Mouse (Mus musculus): ENCODE measurements at regions not wholly inside any gene's neighbourhood (a gene's known extent, or its start where the extent isn't known, plus 50 kb on each side); places are given as distances from the start of the nearest gene placed in this dataset.

DNA sequence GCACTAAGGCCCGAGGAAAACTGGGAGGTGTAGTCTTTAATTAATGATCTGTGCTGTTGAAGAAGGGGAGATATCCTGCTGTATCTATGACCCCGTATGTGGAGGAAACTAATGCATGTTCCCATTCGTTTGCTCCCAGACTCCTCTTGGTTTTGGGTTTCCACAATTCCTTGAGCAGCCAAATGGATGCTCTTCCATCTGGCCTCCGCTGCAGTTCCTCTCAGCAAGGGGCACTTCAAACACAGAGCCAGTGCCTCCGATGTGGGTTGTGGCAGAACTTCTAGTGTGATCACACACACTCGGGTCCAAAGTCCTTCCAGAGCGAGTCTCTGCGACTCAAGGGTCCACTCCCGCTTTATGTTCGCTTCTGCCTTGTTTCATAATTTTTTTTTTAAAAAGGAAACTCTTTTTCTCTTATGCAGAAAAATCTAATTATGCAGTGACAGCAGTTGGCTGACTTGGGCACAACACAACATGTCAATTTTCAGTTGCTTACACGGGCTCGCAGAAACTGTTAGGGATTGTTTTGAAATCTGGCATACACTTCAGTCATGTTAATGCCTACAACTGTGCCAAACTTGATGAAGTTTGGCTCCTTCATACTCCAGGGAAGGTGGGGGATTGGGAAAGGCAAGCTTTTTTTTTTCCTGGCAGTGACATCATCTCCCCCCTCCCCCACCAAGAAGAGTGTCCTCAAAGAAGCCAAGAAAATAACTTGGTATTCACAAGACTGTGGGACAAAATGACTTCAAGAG is 163.2 kb downstream of the Gm11011 start:
- WGBS = 59% methylated on average over 12 of the region's 12 CpGs

GRCm38 (mm10) chr2:169412361-169412760 is 175.2 kb downstream of the Gm11011 start:
- 75% methylated on average over 6 of the region's 6 CpGs for WGBS
- no peak for TF ChIP-seq POLR2A (IDR thresholded peaks at IDR 0.05; ENCODE audit: low read depth, low read length)
- no peak for TF ChIP-seq CTCF (IDR thresholded peaks at IDR 0.05; ENCODE audit: extremely low read depth, insufficient read length, insufficient replicate concordance, low read depth, low read length)

More for the DNA sequence above, 163.2 kb downstream of the Gm11011 start:
- Histone ChIP-seq H3K27ac (ENCODE audit: insufficient read depth, low read depth, low read length) (no peak overlapping the region), H3K4me3 (ENCODE audit: low read depth, low read length) (no peak overlapping the region), H3K27me3 (ENCODE audit: control insufficient read depth, insufficient read depth, low read length) (no peaks in the 10 kb centered on the region), H3K36me3 (ENCODE audit: control insufficient read depth, insufficient read depth, low read length) (no peaks in the 10 kb centered on the region), H3K4me1 (ENCODE audit: control insufficient read depth, insufficient read depth, insufficient read length, low read length) (no peaks in the 10 kb centered on the region)
- no peak for TF ChIP-seq CTCF (IDR thresholded peaks at IDR 0.05; ENCODE audit: extremely low read depth, insufficient read length, insufficient replicate concordance, low read depth, low read length)
- TF ChIP-seq POLR2A (IDR thresholded peaks at IDR 0.05; ENCODE audit: low read depth, low read length) = no peak

DNA sequence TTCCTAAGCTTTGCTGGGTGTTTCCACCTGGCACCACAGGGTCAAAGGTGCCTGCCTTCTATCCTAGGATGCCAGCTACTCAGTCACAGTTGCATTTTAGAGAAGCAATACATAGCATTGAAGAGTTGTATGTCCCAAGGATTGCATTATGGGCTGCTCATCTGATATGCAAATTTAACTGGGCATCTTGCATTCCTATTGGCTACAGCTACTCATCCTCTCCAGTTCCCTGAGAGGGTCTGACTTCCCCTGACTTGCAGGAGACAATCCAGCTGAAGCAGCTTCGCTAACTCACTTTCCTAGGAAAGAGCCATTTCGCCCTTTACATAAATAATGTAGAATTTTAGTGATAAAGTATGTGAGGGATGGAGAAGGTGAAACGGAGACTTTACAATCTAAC is 177.5 kb downstream of the Gm11011 start:
- 64% methylated on average over 3 of the region's 3 CpGs for WGBS
- H3K27me3 ChIP-seq (ENCODE audit: control insufficient read depth, insufficient read depth, low read length) = no peaks in the 10 kb centered on the region
- no peaks in the 10 kb centered on the region for H3K4me1 ChIP-seq (ENCODE audit: control insufficient read depth, insufficient read depth, insufficient read length, low read length)
- TF ChIP-seq POLR2A (IDR thresholded peaks at IDR 0.05; ENCODE audit: low read depth, low read length) = no peak
- TF ChIP-seq CTCF (IDR thresholded peaks at IDR 0.05; ENCODE audit: extremely low read depth, insufficient read length, insufficient replicate concordance, low read depth, low read length) = no peak
- H3K4me3 ChIP-seq (ENCODE audit: low read depth, low read length) = no peak overlapping the region
- H3K36me3 ChIP-seq (ENCODE audit: control insufficient read depth, insufficient read depth, low read length) = no peaks in the 10 kb centered on the region
- H3K27ac ChIP-seq (ENCODE audit: insufficient read depth, low read depth, low read length) = no peak overlapping the region

More at GRCm38 (mm10) chr2:169412361-169412760, 175.2 kb downstream of the Gm11011 start:
- Histone ChIP-seq H3K27ac (ENCODE audit: insufficient read depth, low read depth, low read length) (no peak overlapping the region), H3K27me3 (ENCODE audit: control insufficient read depth, insufficient read depth, low read length) (no peaks in the 10 kb centered on the region), H3K4me1 (ENCODE audit: control insufficient read depth, insufficient read depth, insufficient read length, low read length) (no peaks in the 10 kb centered on the region), H3K36me3 (ENCODE audit: control insufficient read depth, insufficient read depth, low read length) (no peaks in the 10 kb centered on the region), H3K4me3 (ENCODE audit: low read depth, low read length) (no peak overlapping the region)

DNA sequence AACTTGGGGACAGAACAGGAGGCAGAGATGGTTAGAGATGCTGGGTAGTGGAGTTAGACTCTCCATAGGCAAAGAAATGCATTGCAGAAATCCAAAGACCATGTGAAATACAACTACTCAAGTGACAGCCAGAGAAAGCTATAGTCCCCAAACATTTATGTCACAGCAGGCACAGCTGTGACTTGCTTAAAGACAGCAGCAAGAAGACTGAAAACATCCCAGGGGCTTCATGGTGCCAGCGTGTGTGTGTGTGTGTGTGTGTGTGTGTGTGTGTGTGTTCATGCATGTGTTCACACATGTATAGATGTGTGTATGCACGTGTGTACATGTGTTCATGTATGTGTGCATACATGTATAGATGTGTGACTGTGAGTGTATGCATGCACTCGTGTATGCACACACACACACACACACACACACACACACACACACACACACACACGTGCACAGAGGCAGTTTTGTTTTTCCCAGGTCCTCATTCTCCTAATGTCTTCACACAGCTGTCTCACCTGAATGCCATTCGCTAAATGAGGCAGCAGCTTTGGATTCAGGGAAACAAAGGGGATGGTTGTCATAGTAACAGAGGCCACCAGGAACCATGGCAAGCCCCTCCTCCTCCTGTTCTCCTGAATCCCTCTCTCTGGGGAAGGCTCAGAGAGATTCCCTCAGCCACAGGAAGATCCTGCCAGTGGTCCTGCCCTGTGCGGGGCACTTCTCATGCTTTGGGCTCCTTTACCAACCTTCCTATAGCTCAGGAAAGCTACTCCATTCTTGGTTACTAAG is 182.4 kb downstream of the Gm11011 start:
- Histone ChIP-seq H3K4me3 (ENCODE audit: low read depth, low read length) (no peak overlapping the region), H3K36me3 (ENCODE audit: control insufficient read depth, insufficient read depth, low read length) (no peaks in the 10 kb centered on the region), H3K27ac (ENCODE audit: insufficient read depth, low read depth, low read length) (no peak overlapping the region), H3K27me3 (ENCODE audit: control insufficient read depth, insufficient read depth, low read length) (no peaks in the 10 kb centered on the region), H3K4me1 (ENCODE audit: control insufficient read depth, insufficient read depth, insufficient read length, low read length) (no peaks in the 10 kb centered on the region)
- no peak for TF ChIP-seq CTCF (IDR thresholded peaks at IDR 0.05; ENCODE audit: extremely low read depth, insufficient read length, insufficient replicate concordance, low read depth, low read length)
- TF ChIP-seq POLR2A (IDR thresholded peaks at IDR 0.05; ENCODE audit: low read depth, low read length) = no peak
- 39% methylated on average over 6 of the region's 6 CpGs for WGBS

DNA sequence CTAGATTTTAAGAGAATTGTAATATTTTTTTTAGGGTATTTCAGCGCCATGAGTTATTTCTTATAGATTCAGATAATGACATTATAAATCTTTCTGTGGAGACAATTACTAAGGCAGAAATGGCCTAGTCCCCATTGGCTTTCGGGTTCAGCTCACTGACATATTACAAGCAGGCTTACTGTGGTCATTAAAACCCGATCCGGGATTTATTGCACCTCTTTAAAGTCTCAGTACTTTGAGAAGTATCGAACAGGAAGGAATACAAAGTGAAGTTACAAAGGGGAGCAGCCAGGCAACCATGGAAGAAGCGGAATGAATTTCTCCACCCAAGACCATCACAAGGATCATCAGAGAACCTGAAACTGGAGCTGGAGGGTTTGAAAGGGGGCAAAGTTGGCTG is 189.8 kb downstream of the Gm11011 start:
- Histone ChIP-seq H3K4me3 (ENCODE audit: low read depth, low read length) (no peak overlapping the region), H3K4me1 (ENCODE audit: control insufficient read depth, insufficient read depth, insufficient read length, low read length) (no peaks in the 10 kb centered on the region), H3K27ac (ENCODE audit: insufficient read depth, low read depth, low read length) (no peak overlapping the region), H3K36me3 (ENCODE audit: control insufficient read depth, insufficient read depth, low read length) (no peaks in the 10 kb centered on the region), H3K27me3 (ENCODE audit: control insufficient read depth, insufficient read depth, low read length) (no peaks in the 10 kb centered on the region)
- 58% methylated on average over 6 of the region's 6 CpGs for WGBS
- TF ChIP-seq CTCF (IDR thresholded peaks at IDR 0.05; ENCODE audit: extremely low read depth, insufficient read length, insufficient replicate concordance, low read depth, low read length) = no peak
- no peak for TF ChIP-seq POLR2A (IDR thresholded peaks at IDR 0.05; ENCODE audit: low read depth, low read length)

DNA sequence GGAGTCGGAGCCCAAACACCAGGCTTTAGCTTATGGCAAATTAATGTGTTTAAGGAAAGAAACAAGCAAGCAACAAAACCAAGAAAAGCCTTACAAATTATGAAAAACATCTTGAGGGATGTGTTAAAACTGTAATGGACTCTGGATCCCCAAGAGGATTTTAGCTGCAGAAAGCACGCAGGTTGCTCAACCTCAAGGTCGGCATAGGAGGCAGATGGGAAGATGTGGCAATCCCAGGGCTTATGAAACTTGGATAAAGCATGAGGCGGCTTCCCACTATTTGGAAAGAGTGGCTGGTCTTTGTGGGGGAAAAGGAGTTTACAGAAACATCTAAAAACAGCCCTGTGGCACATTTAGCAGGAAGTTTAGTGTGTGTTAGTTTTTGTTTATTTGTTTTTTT is 190.5 kb downstream of the Gm11011 start:
- TF ChIP-seq CTCF (IDR thresholded peaks at IDR 0.05; ENCODE audit: extremely low read depth, insufficient read length, insufficient replicate concordance, low read depth, low read length) = no peak
- TF ChIP-seq POLR2A (IDR thresholded peaks at IDR 0.05; ENCODE audit: low read depth, low read length) = no peak
- 63% methylated on average over 4 of the region's 4 CpGs for WGBS
- no peak overlapping the region for H3K4me3 ChIP-seq (ENCODE audit: low read depth, low read length)
- H3K36me3 ChIP-seq (ENCODE audit: control insufficient read depth, insufficient read depth, low read length) = no peaks in the 10 kb centered on the region
- H3K4me1 ChIP-seq (ENCODE audit: control insufficient read depth, insufficient read depth, insufficient read length, low read length) = no peaks in the 10 kb centered on the region
- H3K27me3 ChIP-seq (ENCODE audit: control insufficient read depth, insufficient read depth, low read length) = no peaks in the 10 kb centered on the region
- H3K27ac ChIP-seq (ENCODE audit: insufficient read depth, low read depth, low read length) = no peak overlapping the region

GRCm38 (mm10) chr2:169396294-169396693 is 191.3 kb downstream of the Gm11011 start:
- Histone ChIP-seq H3K4me1 (ENCODE audit: control insufficient read depth, insufficient read depth, insufficient read length, low read length) (no peaks in the 10 kb centered on the region), H3K4me3 (ENCODE audit: low read depth, low read length) (no peak overlapping the region), H3K27ac (ENCODE audit: insufficient read depth, low read depth, low read length) (no peak overlapping the region), H3K36me3 (ENCODE audit: control insufficient read depth, insufficient read depth, low read length) (no peaks in the 10 kb centered on the region), H3K27me3 (ENCODE audit: control insufficient read depth, insufficient read depth, low read length) (no peaks in the 10 kb centered on the region)
- TF ChIP-seq POLR2A (IDR thresholded peaks at IDR 0.05; ENCODE audit: low read depth, low read length) (no peak), CTCF (IDR thresholded peaks at IDR 0.05; ENCODE audit: extremely low read depth, insufficient read length, insufficient replicate concordance, low read depth, low read length) (no peak)
- 68% methylated on average over 4 of the region's 4 CpGs for WGBS

All from small intestine, adult 2 months (tissue).